Mouse (Mus musculus) kidney, embryonic 15.5 days (tissue): ENCODE results near the gene Pim1. TPM values are rescaled to one million over a fixed set of nuclear protein-coding genes. Genes with fewer than 3 reads are reported as not detected.
A peak's percentile ranks its signal among the peaks of the same experiment; 100 is the strongest.
"Not testable (repeated sequence)": the region's sequence is repeated elsewhere in the genome, so short reads cannot be mapped to it uniquely, and the experiment has no call there.

Source experiments
- ATAC-seq: fragments of 200-750 bp; cut with Nextera tagmentation; replicated peaks from 2 replicates; pipeline ENCODE4 v1.8.0; 2017; ENCODE audit warnings: moderate TSS enrichment; ENCODE audit not compliant: low FRiP score
- H3K27ac ChIP-seq: fragments of 300-500 bp; sonication (generic); 2 replicates; pipeline ENCODE4 v1.5.1; 2015; ENCODE audit warnings: mild to moderate bottlenecking, inconsistent platforms
- H3K27me3 ChIP-seq: fragments of 300-500 bp; sonication (generic); 2 replicates; pipeline ENCODE4 v1.6.1; 2015; ENCODE audit warnings: inconsistent platforms
- H3K36me3 ChIP-seq: fragments of 300-500 bp; sonication (generic); 2 replicates; pipeline ENCODE4 v1.6.1; 2015; ENCODE audit warnings: inconsistent platforms
- H3K4me1 ChIP-seq: fragments of 300-500 bp; sonication (generic); 2 replicates; pipeline ENCODE4 v1.6.1; 2015; ENCODE audit warnings: inconsistent platforms
- H3K4me2 ChIP-seq: fragments of 300-500 bp; sonication (generic); 2 replicates; pipeline ENCODE4 v1.6.1; 2015; ENCODE audit warnings: moderate library complexity, mild to moderate bottlenecking, inconsistent platforms
- H3K4me3 ChIP-seq: fragments of 300-500 bp; sonication (generic); replicated peaks from 2 replicates; pipeline ENCODE4 v1.5.1; 2015; ENCODE audit warnings: mild to moderate bottlenecking, inconsistent platforms
- H3K9ac ChIP-seq: fragments of 300-500 bp; sonication (generic); 2 replicates; pipeline ENCODE4 v1.6.1; 2015; ENCODE audit warnings: mild to moderate bottlenecking, inconsistent platforms
- H3K9me3 ChIP-seq: fragments of 300-500 bp; sonication (generic); replicated peaks from 2 replicates; pipeline ENCODE4 v1.6.1; 2016; ENCODE audit warnings: inconsistent platforms
- WGBS: fragments of 180-500 bp; shearing (Covaris S2); methylation state at CpG from one replicate; pipeline ENCODE4 v1.1.7; 2015; ENCODE audit warnings: mixed read lengths; 5-methylcytosine and 5-hydroxymethylcytosine counted together
- polyA plus RNA-seq: library from polyadenylated mRNA; unstranded; fragments of >200 nt; fragmentation: Nextera tagmentation; extraction: Ambion mirVana; gene quantifications from 2 replicates; pipeline ENCODE4 v1.2.1, GENCODE M21; 2015

Pim1 gene
- polyA plus RNA-seq, 1 experiment from 2014 or later = 17.9 TPM

DNA sequence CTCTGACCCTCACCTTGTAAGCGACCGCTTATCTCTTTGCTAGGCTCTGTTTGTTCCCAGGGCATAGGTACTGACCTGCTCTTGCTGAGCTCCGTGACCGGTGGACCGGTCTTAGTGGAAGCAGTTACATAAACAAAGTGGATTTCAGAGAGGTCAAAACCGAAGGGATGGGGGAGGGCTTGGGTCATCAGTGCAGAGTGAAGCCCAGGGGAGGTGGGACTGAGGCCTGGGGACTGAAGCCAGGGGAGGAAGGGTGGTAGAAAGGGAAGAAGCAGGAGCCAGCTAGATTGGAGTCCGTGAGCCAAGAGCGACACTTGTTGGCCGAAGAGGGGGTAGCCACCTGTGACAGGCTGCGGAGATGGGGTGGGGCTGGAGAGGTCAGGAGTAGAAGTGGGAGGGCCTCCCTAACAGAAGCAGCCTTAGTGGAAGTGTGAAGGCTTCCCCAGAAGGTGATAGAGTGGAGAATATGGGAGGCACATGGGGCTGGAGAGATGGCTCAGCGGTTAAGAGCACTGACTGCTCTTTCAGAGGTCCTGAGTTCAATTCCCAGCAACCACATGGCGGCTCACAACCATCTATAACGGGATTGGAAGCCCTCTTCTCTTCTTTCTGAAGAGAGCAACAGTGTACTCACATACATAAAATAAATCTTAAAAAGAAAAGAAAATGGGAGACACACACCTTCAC, 22.6 kb downstream of the Pim1 start:
- peaks cover 9% of the 10 kb centered on the region; the same call in 1 of the 2 replicates for H3K4me1 ChIP-seq
- H3K36me3 ChIP-seq = no peaks in the 10 kb centered on the region
- H3K9me3 ChIP-seq = no peaks in the 10 kb centered on the region
- WGBS = 28% methylated on average over 13 of the region's 13 CpGs
- no peak overlapping the region for H3K27ac ChIP-seq
- peak; percentile 70 for ATAC-seq
- no peaks in the 10 kb centered on the region for H3K27me3 ChIP-seq
- no peak overlapping the region for H3K4me2 ChIP-seq
- no peak overlapping the region for H3K9ac ChIP-seq
- no peak overlapping the region for H3K4me3 ChIP-seq

DNA sequence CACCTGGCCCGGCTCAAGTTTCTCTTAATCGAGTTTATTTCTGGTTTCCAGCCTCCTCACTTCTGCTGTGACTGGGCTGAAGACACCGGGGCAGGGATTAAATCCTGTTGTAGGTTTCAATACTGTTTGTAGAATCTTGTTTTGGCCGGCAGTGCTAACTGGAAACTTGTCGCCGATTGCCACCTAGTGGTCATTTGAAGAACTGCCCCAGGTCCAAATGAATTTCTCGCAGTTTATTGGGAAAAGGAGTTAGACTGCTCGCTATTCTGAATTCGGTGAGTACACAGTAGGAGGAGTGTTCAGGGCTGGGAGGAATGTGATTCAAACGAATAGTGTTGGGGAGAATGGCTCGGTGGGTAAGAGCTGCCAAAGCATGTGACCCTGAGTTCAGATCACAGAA, 23.9 kb downstream of the Pim1 start:
- WGBS = 2% methylated on average over 11 of the region's 11 CpGs
- no peak overlapping the region for H3K4me2 ChIP-seq

DNA sequence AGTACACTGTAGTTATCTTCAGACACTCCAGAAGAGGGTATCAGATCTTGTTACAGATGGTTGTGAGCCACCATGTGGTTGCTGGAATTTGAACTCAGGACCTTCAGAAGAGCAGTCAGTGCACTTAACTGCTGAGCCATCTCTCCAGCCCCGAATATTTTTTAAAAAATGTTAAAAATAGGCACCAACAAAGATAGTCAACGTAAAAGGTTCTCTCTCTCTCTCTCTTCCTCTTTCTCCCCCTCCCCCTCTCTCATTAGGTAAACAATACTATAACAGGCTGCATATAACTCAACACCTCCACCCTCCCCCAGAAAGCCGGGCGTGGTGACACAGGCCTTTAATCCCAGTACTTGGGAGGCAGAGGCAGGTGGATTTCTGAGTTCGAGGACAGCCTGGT, 28.1 kb downstream of the Pim1 start:
- ATAC-seq, H3K36me3 ChIP-seq, H3K4me3 ChIP-seq, H3K4me2 ChIP-seq, H3K9me3 ChIP-seq, H3K4me1 ChIP-seq, H3K27ac ChIP-seq, H3K9ac ChIP-seq, H3K27me3 ChIP-seq: not testable (repeated sequence)
- 89% methylated on average over 5 of the region's 5 CpGs for WGBS

More for the DNA sequence above, 23.9 kb downstream of the Pim1 start:
- Histone ChIP-seq H3K27me3 (no peaks in the 10 kb centered on the region), H3K36me3 (no peaks in the 10 kb centered on the region), H3K27ac (no peak overlapping the region), H3K9ac (no peak overlapping the region), H3K4me3 (no peak overlapping the region), H3K4me1 (peaks cover 9% of the 10 kb centered on the region; the same call in 1 of the 2 replicates), H3K9me3 (no peaks in the 10 kb centered on the region)
- peak; percentile 34; the same call in 1 of the 2 replicates for ATAC-seq

DNA sequence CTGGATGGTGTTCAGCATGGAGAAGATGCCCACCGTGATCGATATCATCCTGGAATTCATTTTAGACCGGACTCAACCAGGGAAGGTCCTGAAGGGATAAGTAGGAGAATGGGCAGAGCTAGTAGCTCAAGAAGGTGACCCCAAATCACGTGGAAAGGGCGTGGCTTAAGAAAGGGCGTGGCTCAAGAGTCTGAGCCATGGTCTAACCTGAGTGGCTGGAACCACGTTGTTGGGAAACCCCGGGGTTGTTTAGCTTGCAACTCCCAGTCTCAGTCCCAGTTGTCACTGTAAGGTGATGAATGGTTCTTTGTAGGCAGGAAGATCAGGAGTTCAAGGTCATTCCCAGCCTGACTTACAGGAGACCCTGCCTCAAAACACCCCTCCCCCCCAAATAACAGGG, 29.2 kb downstream of the Pim1 start:
- no peaks in the 10 kb centered on the region for H3K9me3 ChIP-seq
- no peak overlapping the region for H3K9ac ChIP-seq
- no peaks in the 10 kb centered on the region for H3K36me3 ChIP-seq
- WGBS = 78% methylated on average over 8 of the region's 8 CpGs
- H3K4me2 ChIP-seq = no peak overlapping the region
- no peak overlapping the region for H3K27ac ChIP-seq
- no peaks in the 10 kb centered on the region for H3K4me1 ChIP-seq
- no peak for ATAC-seq
- H3K4me3 ChIP-seq = no peak overlapping the region
- H3K27me3 ChIP-seq = no peaks in the 10 kb centered on the region

DNA sequence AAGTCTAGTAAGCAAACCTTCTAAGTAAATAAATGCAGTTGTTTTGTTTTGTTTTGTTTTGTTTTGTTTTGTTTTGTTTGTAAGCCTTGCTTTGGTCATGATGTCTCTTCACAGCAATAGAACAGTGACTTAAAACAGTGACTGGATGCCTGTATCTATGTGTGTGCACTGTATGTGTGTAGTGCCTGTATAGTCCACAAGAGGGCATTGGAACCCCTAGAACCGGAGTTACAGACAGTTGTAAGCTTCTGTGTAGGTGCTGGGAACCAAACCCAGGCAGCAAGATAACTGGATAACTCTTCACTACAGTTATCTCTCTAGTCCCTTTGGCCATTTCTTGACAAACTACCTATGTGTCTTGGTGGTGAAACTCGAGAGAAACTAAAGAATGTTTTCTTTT, 35.1 kb downstream of the Pim1 start:
- 85% methylated on average over 2 of the region's 2 CpGs for WGBS
- no peak for ATAC-seq
- no peak overlapping the region for H3K4me2 ChIP-seq

DNA sequence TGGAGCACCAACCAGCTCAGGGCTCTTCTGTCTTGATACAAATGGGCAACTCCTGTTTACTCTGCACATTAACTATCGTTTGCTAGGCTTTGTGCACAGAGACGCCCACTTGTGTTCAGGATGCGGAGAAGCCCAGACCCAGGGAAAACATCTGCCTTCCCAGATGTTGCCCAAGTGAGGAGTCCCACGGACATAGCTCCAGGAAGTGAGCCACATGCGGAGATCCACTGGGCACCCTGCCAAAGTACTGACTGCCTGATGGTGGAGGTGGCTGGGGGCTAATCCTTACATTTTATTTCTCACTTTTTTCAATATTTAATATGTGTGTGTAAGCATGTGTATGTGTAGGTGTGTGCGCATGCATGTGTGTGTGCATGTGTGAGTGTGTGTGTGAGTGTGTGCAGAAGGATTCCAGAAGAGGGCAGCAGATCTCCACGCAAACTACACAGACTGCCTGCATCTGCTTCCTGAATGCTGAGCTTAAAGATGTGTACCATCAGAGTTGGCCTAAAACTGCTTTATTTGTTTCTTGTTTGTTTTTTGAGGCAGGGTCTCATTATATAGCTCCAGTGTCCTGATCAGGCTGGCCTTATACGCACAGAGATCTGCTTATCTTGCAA, 38.1 kb downstream of the Pim1 start:
- no peaks in the 10 kb centered on the region for H3K27me3 ChIP-seq
- no peak for ATAC-seq
- H3K36me3 ChIP-seq = no peaks in the 10 kb centered on the region
- 82% methylated on average over 8 of the region's 8 CpGs for WGBS
- H3K9me3 ChIP-seq = no peaks in the 10 kb centered on the region; the same call in 1 of the 2 replicates
- no peak overlapping the region for H3K9ac ChIP-seq
- H3K4me2 ChIP-seq = no peak overlapping the region
- no peak overlapping the region for H3K27ac ChIP-seq
- H3K4me1 ChIP-seq = peaks cover 11% of the 10 kb centered on the region
- no peak overlapping the region for H3K4me3 ChIP-seq

More for the DNA sequence above, 35.1 kb downstream of the Pim1 start:
- H3K9me3 ChIP-seq = no peaks in the 10 kb centered on the region; the same call in 1 of the 2 replicates
- no peaks in the 10 kb centered on the region for H3K36me3 ChIP-seq
- no peak overlapping the region for H3K27ac ChIP-seq
- no peaks in the 10 kb centered on the region for H3K4me1 ChIP-seq
- no peaks in the 10 kb centered on the region for H3K27me3 ChIP-seq
- no peak overlapping the region for H3K9ac ChIP-seq
- H3K4me3 ChIP-seq = no peak overlapping the region

DNA sequence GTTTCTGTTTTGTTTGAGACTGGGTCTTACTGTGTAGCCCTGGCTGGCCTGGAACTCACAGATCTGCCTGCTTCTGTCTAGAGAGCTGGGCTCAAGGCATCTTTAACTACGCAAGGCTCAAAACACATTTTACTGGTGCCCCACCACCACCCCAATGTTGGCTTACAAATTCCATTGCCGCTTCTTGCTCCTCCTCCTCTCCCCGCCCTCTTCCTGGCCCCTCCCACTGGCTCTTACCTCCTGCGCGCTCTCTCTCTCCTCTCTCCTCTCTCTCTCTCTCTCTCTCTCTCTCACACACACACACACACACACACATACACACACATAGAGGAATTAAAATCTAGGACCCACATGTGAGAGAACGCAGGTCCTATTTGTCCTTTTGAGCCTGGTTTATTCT, 40.0 kb downstream of the Pim1 start:
- Histone ChIP-seq H3K4me2 (no peak overlapping the region), H3K36me3 (no peaks in the 10 kb centered on the region), H3K27me3 (no peaks in the 10 kb centered on the region), H3K4me3 (no peak overlapping the region), H3K27ac (no peak overlapping the region), H3K9ac (no peak overlapping the region), H3K4me1 (peaks cover 11% of the 10 kb centered on the region), H3K9me3 (no peaks in the 10 kb centered on the region; the same call in 1 of the 2 replicates)
- ATAC-seq = no peak
- WGBS = 79% methylated on average over 6 of the region's 6 CpGs

DNA sequence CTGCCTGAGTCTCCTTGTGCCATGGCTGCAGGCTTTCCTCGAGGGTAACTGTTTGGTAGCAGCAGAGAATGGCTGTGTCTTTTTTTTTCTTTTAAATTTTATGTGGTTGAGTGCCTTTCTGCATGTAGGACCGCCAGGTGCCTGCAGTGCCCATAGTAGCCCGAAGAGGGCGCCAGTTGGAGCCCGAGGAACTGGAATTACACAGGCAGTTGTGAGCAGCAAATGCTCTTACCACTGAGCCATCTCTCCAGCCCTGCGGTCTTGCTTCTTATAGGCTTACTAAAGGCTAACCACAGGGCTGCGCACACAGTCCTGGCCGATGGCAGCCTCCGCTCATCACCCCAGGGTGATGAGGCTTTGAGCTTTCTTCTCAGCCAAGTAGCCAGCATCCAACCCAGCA, 40.7 kb downstream of the Pim1 start:
- no peak overlapping the region for H3K4me3 ChIP-seq
- no peaks in the 10 kb centered on the region for H3K36me3 ChIP-seq
- no peaks in the 10 kb centered on the region for H3K9me3 ChIP-seq
- no peak overlapping the region for H3K9ac ChIP-seq
- 88% methylated on average over 9 of the region's 9 CpGs for WGBS
- 0 out of 2 replicates have a peak, but pooled peaks cover 2% of the 10 kb centered on the region for H3K27me3 ChIP-seq
- H3K27ac ChIP-seq = no peak overlapping the region
- no peak for ATAC-seq
- peaks cover 11% of the 10 kb centered on the region for H3K4me1 ChIP-seq
- H3K4me2 ChIP-seq = no peak overlapping the region

DNA sequence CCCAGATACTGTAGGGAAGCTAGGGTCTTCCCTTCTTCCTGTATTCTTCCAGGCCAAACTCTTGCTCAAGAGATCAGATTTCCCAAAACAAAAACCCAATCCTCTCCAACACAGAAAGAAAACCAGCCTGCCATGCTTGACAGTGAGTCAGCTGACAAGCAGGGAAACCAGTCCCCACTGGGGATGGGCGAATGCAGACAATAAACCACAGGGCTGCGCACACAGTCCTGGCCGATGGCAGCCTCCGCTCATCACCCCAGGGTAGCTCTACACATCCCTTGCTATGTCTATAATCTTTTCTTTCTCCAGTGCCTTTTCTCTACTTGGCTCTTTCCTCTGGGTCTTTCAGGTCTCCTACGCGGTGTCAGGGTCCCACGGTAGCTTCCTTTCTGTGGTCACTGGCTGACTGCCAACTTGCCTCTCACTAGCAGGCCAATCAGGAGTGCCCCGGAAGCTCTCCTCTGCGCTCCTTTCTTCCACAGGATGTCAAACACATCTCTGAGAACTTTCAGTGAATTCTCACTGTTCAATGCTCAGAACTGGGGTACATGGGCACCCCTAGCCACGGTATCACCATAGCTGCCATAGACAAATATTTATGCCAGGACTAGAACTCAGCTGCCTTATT, 41.3 kb downstream of the Pim1 start:
- no peak for ATAC-seq
- no peaks in the 10 kb centered on the region for H3K36me3 ChIP-seq
- H3K9me3 ChIP-seq = no peaks in the 10 kb centered on the region
- peak overlapping the region; percentile 45; the same call in 1 of the 2 replicates for H3K27ac ChIP-seq
- no peak overlapping the region for H3K9ac ChIP-seq
- no peak overlapping the region for H3K4me3 ChIP-seq
- H3K27me3 ChIP-seq = 0 out of 2 replicates have a peak, but pooled peaks cover 2% of the 10 kb centered on the region
- 55% methylated on average over 10 of the region's 10 CpGs for WGBS
- H3K4me2 ChIP-seq = no peak overlapping the region
- peaks cover 11% of the 10 kb centered on the region for H3K4me1 ChIP-seq

DNA sequence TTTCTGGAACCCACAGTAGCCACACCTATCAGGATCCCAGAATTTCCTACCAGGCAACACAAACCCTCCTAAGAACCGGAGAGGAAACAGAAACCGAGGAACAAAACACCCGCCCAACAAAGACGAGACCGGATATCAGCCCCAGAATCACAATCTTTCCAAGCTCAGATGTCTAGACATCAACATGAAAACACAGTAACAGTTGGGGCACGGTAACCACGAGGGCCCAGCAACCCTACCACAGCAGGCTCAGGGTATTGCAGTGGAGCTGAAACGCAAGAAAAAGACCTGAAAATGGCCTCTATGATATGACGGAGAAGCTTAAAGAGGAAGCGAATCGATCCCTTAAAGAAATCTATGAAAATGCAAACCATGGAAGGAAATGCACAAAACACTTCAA, 43.3 kb downstream of the Pim1 start:
- H3K27ac ChIP-seq = no peak overlapping the region
- ATAC-seq = no peak
- H3K4me2 ChIP-seq = no peak overlapping the region
- no peaks in the 10 kb centered on the region for H3K36me3 ChIP-seq
- no peak overlapping the region for H3K4me3 ChIP-seq
- 0 out of 2 replicates have a peak, but pooled peaks cover 2% of the 10 kb centered on the region for H3K27me3 ChIP-seq
- peaks cover 11% of the 10 kb centered on the region for H3K4me1 ChIP-seq
- WGBS = 89% methylated on average over 11 of the region's 11 CpGs
- H3K9me3 ChIP-seq = no peaks in the 10 kb centered on the region
- H3K9ac ChIP-seq = no peak overlapping the region

DNA sequence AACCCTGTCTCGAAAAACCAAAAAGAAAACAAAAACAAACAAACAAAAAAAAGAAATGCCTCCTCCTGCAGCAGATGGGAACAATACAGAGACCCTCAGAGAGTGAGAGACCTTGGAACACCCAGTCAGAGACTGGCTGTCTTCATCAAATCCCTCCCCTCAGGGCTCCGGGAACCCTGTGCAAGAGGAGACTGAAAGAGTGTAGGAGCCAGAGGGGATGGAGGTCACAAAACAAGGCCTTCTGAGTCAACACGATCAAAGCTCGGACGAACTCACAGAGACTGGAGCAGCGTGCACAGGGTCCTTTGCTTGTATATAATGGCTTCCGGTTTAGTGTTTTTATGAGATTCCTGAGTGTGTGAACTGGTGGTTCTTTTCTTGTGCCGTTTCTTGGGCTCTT, 49.9 kb downstream of the Pim1 start:
- Histone ChIP-seq H3K4me1 (peaks cover 8% of the 10 kb centered on the region; the same call in 1 of the 2 replicates), H3K4me2 (no peak overlapping the region), H3K9me3 (no peaks in the 10 kb centered on the region), H3K27me3 (0 out of 2 replicates have a peak, but pooled peaks cover 2% of the 10 kb centered on the region), H3K36me3 (no peaks in the 10 kb centered on the region), H3K4me3 (no peak overlapping the region), H3K9ac (no peak overlapping the region), H3K27ac (no peak overlapping the region)
- ATAC-seq = no peak
- WGBS = 79% methylated on average over 8 of the region's 8 CpGs

DNA sequence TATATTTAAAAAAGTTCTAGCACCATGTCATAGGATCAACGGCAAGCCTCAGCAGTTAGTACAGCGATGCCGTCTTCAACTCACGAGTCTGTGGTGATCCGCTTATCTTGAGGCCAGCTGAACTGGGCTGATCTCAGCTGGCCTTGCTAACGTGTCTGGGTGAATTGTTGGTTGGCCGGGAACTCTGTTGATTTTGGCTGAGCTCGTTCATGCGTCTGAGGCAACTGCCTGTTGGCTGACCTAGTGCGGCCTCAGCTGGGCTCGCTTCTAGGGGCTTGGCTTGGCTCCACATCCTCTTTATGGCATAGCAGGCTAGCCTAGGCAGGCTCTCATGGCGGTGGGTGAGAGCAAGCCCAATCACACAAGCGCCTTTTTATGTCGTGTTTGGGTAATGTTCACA, 50.9 kb downstream of the Pim1 start:
- Histone ChIP-seq H3K9ac (no peak overlapping the region), H3K27me3 (no peaks in the 10 kb centered on the region), H3K36me3 (no peaks in the 10 kb centered on the region), H3K4me3 (no peak overlapping the region), H3K4me2 (0 out of 2 replicates have a peak overlapping the region, but pooled peaks have one; percentile 11), H3K9me3 (no peaks in the 10 kb centered on the region), H3K27ac (0 out of 2 replicates have a peak overlapping the region, but pooled peaks have one; percentile 23), H3K4me1 (peaks cover 8% of the 10 kb centered on the region; the same call in 1 of the 2 replicates)
- 37% methylated on average over 14 of the region's 14 CpGs for WGBS
- ATAC-seq = 0 out of 2 replicates have a peak, but pooled peaks have one; percentile 49
